Mouse (Mus musculus): ENCODE measurements around the gene Gfra1.
A peak's percentile ranks its signal among the peaks of the same experiment; 100 is the strongest.

The Gfra1 gene

DNA sequence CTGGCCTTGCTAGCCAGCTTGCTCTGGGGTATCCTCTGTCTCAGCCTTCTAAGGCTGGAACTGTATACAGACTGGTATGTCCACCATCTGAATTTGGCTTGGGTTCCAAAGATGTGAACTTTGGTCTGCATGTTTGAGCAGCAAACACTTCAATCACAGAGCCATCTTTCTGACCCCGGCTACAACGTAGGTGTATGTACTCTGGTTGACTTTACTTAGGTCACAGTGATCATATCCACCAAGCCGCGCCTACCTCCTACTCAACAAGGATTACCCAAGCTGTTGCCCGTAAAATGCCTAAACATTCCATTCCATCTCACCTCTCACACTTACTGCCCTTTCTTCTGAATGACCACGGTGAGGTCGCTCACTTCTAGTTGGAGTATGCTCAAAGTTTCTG lies 14.5 kb downstream of the Gfra1 start:
- no peak for DNase-seq

DNA sequence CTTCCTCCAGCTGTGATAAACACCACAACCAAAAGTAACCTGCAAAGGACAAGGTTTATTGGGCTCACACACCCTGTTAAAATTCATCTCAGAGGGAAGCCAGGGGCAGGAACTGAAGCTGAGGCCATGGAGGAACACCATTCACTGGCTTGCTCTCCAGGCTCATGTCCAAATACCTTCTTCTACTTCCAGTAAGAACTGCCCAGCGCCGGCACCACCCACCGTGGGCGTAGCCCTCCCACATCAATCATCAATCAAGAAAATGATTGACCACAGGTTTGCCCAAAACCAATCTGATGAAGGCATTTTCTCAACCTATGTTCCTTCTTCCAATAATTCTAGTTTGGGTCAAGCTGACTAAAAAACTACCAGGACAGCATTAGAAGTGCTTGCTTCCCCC lies 16.9 kb downstream of the Gfra1 start:
- DNase-seq: no peak

DNA sequence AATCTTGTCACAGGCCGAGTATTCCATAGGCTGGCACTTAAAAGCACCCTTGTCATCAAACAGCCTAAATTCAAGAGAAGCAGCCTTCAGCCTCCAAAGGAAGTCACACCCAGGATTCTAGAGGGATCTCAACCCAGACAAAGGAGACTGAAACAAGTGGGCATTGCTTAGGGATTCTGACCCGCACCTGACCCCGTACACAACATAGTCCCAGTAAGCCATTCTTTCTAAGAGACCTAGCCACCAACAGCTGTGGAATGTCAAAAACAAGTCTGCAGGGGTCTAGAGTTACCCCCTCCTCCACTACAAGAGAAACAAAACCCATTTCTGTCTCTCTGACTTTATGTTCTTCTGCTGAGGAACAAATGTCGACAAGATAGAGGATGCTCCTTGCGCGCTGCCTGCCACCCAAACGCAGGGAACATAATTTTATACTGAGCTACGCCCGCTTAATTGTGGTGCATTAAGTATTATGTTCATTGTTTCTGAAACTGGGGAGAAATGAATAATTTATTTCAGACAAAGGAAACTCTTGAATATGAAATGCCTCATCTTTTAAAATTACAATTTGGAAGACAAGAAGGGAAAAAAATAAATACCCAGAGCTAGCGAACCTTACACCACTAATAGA lies 18.2 kb downstream of the Gfra1 start:
- DNase-seq: no peak

DNA sequence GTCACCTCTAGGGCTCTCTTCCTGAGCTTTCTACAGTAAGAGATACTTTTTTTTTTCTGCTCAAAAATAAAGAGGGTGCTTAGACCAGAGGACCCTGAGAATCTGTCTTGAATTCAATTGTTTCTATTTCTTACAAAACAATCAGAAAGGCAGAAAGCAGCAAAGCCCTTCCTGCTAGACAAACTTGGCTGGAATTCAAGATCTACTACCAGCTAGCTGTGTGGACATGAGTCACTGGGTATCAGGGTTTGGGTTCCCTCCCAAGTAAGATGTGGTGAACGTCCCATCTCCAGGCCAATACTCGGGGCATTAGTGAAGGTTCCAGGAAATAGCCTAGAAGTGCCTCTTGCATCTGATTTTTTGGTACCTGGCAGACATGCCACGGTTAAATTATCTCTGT lies 18.8 kb downstream of the Gfra1 start:
- DNase-seq: no peak

- no peak for DNase-seq
Measured at GRCm38 (mm10) chr19:58435877-58436276, 19.8 kb downstream of the Gfra1 start.

- DNase-seq: no peak
Measured at GRCm38 (mm10) chr19:58432840-58433239, 22.9 kb downstream of the Gfra1 start.

- DNase-seq: no peak
Measured at GRCm38 (mm10) chr19:58428546-58428945, 27.2 kb downstream of the Gfra1 start.

- DNase-seq: no peak
Measured at GRCm38 (mm10) chr19:58427348-58427747, 28.4 kb downstream of the Gfra1 start.

- no peak for DNase-seq
Measured at GRCm38 (mm10) chr19:58424928-58425327, 30.8 kb downstream of the Gfra1 start.

- DNase-seq: no peak
Measured at GRCm38 (mm10) chr19:58424179-58424578, 31.5 kb downstream of the Gfra1 start.

- no peak for DNase-seq
Measured at GRCm38 (mm10) chr19:58422916-58423493, 32.7 kb downstream of the Gfra1 start.

- no peak for DNase-seq
Measured at GRCm38 (mm10) chr19:58419685-58420084, 36.0 kb downstream of the Gfra1 start.

- no peak for DNase-seq
Measured at GRCm38 (mm10) chr19:58419278-58419677, 36.4 kb downstream of the Gfra1 start.

DNA sequence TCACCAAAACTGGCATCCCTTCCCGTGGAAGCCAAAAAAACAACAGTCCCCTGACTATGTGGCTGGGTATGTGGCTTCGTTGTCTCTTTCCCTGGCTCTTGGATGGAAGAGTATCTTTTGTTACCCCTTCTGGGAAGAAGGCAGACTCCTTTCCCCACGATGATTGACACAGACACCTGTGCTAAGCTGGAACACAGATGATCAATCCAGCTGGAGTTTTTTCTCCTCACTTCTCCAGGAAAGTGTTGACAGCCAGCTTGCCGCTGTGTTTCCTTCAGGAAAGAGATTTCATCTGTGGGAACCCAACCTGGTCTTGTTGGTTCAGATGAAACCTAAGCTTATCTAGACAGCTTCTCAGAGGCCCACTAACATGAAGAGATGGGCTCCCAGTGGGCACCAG lies 40.5 kb downstream of the Gfra1 start:
- no peak for DNase-seq

- DNase-seq: no peak
Measured at GRCm38 (mm10) chr19:58414733-58415132, 41.0 kb downstream of the Gfra1 start.

GRCm38 (mm10) chr19:58413290-58413689 lies 42.4 kb downstream of the Gfra1 start:
- DNase-seq: no peak

DNA sequence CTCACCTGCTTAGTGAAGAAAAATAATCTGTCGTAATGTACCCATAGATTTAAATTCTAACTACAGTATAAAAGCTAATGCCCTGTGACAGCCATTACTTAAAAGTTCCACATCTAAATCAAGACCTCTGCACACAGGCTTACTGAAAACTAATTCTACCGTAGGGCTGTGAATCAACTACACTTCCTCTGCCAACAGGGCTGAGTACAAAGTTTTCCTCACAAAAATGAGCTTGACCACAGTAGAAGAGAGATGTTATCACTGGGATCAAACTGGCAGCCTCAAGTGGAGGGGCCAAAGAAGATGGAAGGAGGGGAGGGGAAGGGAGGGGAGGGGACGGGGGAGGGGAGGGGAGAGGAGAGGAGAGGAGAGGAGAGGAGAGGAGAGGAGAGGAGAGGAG lies 42.9 kb downstream of the Gfra1 start:
- no peak for DNase-seq

DNA sequence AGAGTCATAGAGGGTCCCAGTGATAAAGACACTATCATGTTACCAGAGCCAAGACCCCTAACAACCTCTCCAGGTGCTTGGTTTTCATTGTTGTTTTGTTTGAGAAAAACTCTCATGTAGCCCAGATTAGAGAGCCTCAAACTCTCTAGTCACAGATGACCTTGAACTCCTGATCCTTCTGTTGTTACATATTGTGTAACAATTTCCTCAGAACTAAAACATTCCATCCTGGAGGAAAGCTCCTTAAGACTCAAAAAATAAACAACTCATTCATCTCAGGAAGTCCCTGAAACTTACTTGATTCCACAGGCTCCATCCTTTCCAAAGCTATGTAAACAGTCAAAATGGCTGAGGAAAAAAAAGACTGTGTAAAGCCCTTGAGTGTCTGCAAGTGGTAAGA lies 49.0 kb downstream of the Gfra1 start:
- DNase-seq: no peak

GRCm38 (mm10) chr19:58400224-58400623 lies 55.5 kb downstream of the Gfra1 start:
- no peak for DNase-seq

- peak; percentile 28 for DNase-seq
Measured at GRCm38 (mm10) chr19:58399166-58399565, 56.5 kb downstream of the Gfra1 start.

- no peak for DNase-seq
Measured at GRCm38 (mm10) chr19:58396604-58396984, 59.1 kb downstream of the Gfra1 start.

DNA sequence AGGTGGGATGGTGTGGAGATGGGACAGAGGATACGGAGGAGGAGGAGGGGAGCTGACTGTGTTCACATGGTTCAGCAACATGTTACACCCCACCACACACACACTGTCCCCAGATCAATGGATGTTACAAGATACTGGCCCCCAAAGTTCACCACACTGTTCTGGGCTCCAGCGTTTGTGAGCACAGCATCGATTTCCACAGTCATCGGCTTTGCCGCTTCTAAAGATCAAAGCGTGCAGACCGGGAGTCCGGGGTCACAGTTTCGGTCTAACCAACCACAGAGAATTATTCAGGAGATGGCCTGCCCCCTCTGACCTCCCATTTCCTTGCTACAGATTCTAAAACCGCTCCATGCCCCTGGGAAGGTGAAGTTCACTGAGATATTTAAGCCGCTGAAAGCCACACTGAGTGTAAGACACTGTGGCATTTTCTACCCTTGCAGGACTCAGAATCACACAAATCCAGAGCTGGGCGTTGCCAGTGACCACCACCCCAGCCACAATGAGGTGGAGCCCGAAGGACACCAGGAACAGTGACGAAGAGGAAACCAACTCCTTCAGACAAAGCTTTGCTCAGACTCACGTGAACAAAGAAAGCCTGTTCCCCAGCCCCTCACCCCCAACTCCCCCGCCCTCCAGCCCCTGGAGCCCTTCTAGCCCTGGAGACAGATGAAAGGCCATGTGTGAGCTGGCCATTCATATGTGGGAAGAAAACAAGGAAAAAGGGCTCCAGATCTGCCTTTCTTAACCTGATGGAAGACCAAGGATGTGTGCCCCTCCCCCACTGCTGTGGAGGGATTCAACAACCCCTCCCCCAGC lies 59.7 kb downstream of the Gfra1 start:
- DNase-seq: no peak

DNA sequence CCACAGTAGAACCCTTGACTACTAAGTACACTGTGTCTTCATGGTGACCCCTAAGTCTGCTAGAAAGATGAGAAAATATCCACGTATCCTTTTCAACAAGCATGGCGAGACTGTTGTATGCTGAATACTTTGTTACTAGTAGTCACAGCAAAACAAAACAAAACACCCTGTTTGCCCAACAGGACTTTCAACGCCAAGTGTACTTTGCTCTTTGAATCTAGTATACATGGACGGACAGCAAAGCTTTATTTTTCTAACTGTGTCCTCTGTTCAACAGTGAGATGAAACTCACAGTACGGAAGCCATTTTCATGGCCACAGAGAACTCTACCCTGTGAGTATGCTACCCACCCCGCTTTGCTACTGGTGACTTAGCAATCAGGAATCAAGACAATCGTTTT lies 62.6 kb downstream of the Gfra1 start:
- no peak for DNase-seq

DNA sequence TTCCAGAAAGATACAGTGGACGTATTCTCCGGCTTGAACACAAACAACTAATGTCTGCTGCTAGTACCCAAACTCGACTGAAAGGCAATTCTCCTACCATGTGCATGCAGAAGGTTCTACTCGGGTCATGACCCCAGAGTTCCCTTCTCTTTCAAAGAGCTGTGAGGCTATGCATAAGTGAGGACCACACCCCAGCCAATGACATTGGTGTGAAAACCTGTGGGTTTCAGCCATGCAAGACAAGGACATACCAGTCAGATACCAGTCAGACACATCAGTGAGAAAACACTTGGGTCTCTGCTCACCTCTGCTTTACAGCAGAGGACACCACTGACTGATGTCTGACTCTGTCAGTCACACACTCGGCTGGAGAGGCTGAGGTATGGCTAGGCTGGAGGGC lies 63.9 kb downstream of the Gfra1 start:
- no peak for DNase-seq

Data from thymus, postnatal 4 days (tissue).